Mouse (Mus musculus) bone marrow, adult 2 months (tissue): ENCODE data around the gene Zfp655.

Experiments used
- CTCF ChIP-seq: fragments of 200-500 bp; IDR thresholded peaks from 2 replicates; pipeline ENCODE4 v1.5.1; 2011; ENCODE audit warnings: low read length, control low read depth; ENCODE audit not compliant: control insufficient read depth, insufficient read depth
- POLR2A ChIP-seq: fragments of 200-500 bp; IDR thresholded peaks from 2 replicates; pipeline ENCODE4 v1.6.1; 2011; ENCODE audit warnings: low read depth, mild to moderate bottlenecking, control low read depth, low read length, borderline replicate concordance; ENCODE audit not compliant: control insufficient read depth

DNA sequence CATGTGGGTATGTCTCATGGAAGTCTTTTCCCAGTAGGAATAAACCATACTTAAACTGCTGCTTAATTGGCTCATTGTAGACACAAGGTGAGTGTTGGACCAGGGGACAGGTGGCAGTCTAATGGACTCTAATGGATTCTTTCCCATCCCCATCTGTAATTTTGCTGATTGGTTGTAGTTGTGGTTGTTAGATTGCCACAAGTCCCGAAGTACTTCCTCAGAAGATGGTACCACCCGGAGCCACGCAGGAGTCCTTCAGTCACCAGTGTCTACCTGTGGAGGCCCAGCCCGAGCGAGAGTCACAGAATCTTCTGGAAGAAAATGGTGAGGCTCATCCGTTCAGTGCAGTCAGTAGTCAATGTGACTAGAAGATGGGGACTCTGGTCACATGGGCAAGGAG is 24.1 kb upstream of the Zfp655 start:
- TF ChIP-seq CTCF (no peak), POLR2A (no peak)
